Mouse (Mus musculus) c-Kit-positive CD71-positive TER-119-positive erythroid progenitor cells, embryonic 14.5 days (primary cell): Measurements from ENCODE around the gene Gm16181.
A peak's percentile ranks its signal among the peaks of the same experiment; 100 is the strongest.
"Not testable (repeated sequence)": the region's sequence is repeated elsewhere in the genome, so short reads cannot be mapped to it uniquely, and the experiment has no call there.

Experiments
- DNase-seq: peaks from one replicate; pipeline ENCODE4 v3.0.0-alpha.2; 2013; ENCODE audit warnings: low spot score

Gene Gm16181

GRCm38 (mm10) chr17:35232659-35233058 lies 12.0 kb downstream of the Gm16181 start:
- DNase-seq: no peak

- no peak for DNase-seq
These were observed 12.7 kb downstream of the Gm16181 start, which contains the start of gene Atp6v1g2 for GRCm38 (mm10) chr17:35233114-35233980. TSS of gene Atp6v1g2 (plus strand) at chr17:35233660.

GRCm38 (mm10) chr17:35234090-35234489 lies 13.5 kb downstream of the Gm16181 start:
- DNase-seq: not testable (repeated sequence)

- no peak for DNase-seq
These were observed 14.3 kb downstream of the Gm16181 start for GRCm38 (mm10) chr17:35234903-35235302.

GRCm38 (mm10) chr17:35235614-35236389 lies 15.2 kb downstream of the Gm16181 start, which contains the start of gene Nfkbil1:
TSS of gene Nfkbil1 (minus strand) at chr17:35235792.
- DNase-seq: peak; percentile 91

GRCm38 (mm10) chr17:35236390-35236746 lies 15.7 kb downstream of the Gm16181 start:
- peak; percentile 93 for DNase-seq

GRCm38 (mm10) chr17:35236996-35237395 lies 16.4 kb downstream of the Gm16181 start:
- no peak for DNase-seq

GRCm38 (mm10) chr17:35237504-35237903 lies 16.9 kb downstream of the Gm16181 start:
- no peak for DNase-seq

GRCm38 (mm10) chr17:35239700-35240099 lies 19.1 kb downstream of the Gm16181 start:
- DNase-seq: no peak

GRCm38 (mm10) chr17:35240384-35241304 lies 20.0 kb downstream of the Gm16181 start:
- DNase-seq: no peak

- DNase-seq: peak; percentile 90
These were observed 20.8 kb downstream of the Gm16181 start, which contains the start of gene Ddx39b for GRCm38 (mm10) chr17:35241305-35242014. TSS of gene Ddx39b (plus strand) at chr17:35241746.

- peak; percentile 72 for DNase-seq
These were observed 21.6 kb downstream of the Gm16181 start for GRCm38 (mm10) chr17:35242015-35242941.

GRCm38 (mm10) chr17:35243086-35243485 lies 22.5 kb downstream of the Gm16181 start:
- DNase-seq: no peak

- no peak for DNase-seq
These were observed 24.4 kb downstream of the Gm16181 start for GRCm38 (mm10) chr17:35244999-35245398.

GRCm38 (mm10) chr17:35245731-35246623 lies 25.3 kb downstream of the Gm16181 start:
- DNase-seq: no peak

GRCm38 (mm10) chr17:35247144-35247543 lies 26.5 kb downstream of the Gm16181 start:
- no peak for DNase-seq

GRCm38 (mm10) chr17:35248986-35249385 lies 28.4 kb downstream of the Gm16181 start:
- no peak for DNase-seq

- no peak for DNase-seq
These were observed 29.0 kb downstream of the Gm16181 start for GRCm38 (mm10) chr17:35249451-35250197.
